Mouse (Mus musculus): ENCODE results near the gene Nfic.

The Nfic gene

GRCm38 (mm10) chr10:81455181-81455895 is at the start of gene Nfic:
TSS of gene Nfic (minus strand) at chr10:81455635.
- DNase-seq (ENCODE audit: low spot score): no peak

GRCm38 (mm10) chr10:81502658-81503057 is 47.2 kb upstream of the Nfic start:
- peak; percentile 80 for DNase-seq (ENCODE audit: low spot score)

GRCm38 (mm10) chr10:81501863-81502262 is 46.4 kb upstream of the Nfic start:
- DNase-seq (ENCODE audit: low spot score): no peak

- DNase-seq (ENCODE audit: low spot score): no peak
Observed at GRCm38 (mm10) chr10:81500032-81500431, 44.6 kb upstream of the Nfic start, which contains the start of gene S1pr4. TSS of gene S1pr4 (minus strand) at chr10:81500132.

- no peak for DNase-seq (ENCODE audit: low spot score)
Observed at GRCm38 (mm10) chr10:81499250-81499901, 43.9 kb upstream of the Nfic start.

- DNase-seq (ENCODE audit: low spot score): no peak
Observed at GRCm38 (mm10) chr10:81498316-81499249, 43.1 kb upstream of the Nfic start.

GRCm38 (mm10) chr10:81497401-81498270 is 42.2 kb upstream of the Nfic start:
- no peak for DNase-seq (ENCODE audit: low spot score)

- DNase-seq (ENCODE audit: low spot score): no peak
Observed at GRCm38 (mm10) chr10:81496969-81497368, 41.5 kb upstream of the Nfic start.

- DNase-seq (ENCODE audit: low spot score): peak; percentile 99
Observed at GRCm38 (mm10) chr10:81496264-81496901, 40.9 kb upstream of the Nfic start, which contains the start of gene Ncln. TSS of gene Ncln (minus strand) at chr10:81496392.

GRCm38 (mm10) chr10:81495616-81496263 is 40.3 kb upstream of the Nfic start:
- DNase-seq (ENCODE audit: low spot score): no peak

GRCm38 (mm10) chr10:81495151-81495550 is 39.7 kb upstream of the Nfic start:
- no peak for DNase-seq (ENCODE audit: low spot score)

- no peak for DNase-seq (ENCODE audit: low spot score)
Observed at GRCm38 (mm10) chr10:81494260-81495041, 39.0 kb upstream of the Nfic start.

- DNase-seq (ENCODE audit: low spot score): no peak
Observed at GRCm38 (mm10) chr10:81493601-81494220, 38.3 kb upstream of the Nfic start.

GRCm38 (mm10) chr10:81492606-81493240 is 37.3 kb upstream of the Nfic start:
- DNase-seq (ENCODE audit: low spot score): no peak

- DNase-seq (ENCODE audit: low spot score): no peak
Observed at GRCm38 (mm10) chr10:81491018-81491417, 35.6 kb upstream of the Nfic start.

GRCm38 (mm10) chr10:81489941-81490340 is 34.5 kb upstream of the Nfic start:
- DNase-seq (ENCODE audit: low spot score): no peak

- DNase-seq (ENCODE audit: low spot score): no peak
Observed at GRCm38 (mm10) chr10:81488081-81488480, 32.6 kb upstream of the Nfic start.

GRCm38 (mm10) chr10:81486496-81486895 is 31.1 kb upstream of the Nfic start:
- no peak for DNase-seq (ENCODE audit: low spot score)

Data from spleen, adult 12 weeks (tissue).